Mouse (Mus musculus) retina, embryonic 14.5 days (tissue): ENCODE measurements at regions not wholly inside any gene's neighbourhood (a gene's known extent, or its start where the extent isn't known, plus 50 kb on each side); places are given as distances from the start of the nearest gene placed in this dataset.

ENCODE experiments used
- DNase-seq: peaks from one replicate; pipeline ENCODE4 v3.0.0-alpha.2; 2015; ENCODE audit warnings: low spot score

DNA sequence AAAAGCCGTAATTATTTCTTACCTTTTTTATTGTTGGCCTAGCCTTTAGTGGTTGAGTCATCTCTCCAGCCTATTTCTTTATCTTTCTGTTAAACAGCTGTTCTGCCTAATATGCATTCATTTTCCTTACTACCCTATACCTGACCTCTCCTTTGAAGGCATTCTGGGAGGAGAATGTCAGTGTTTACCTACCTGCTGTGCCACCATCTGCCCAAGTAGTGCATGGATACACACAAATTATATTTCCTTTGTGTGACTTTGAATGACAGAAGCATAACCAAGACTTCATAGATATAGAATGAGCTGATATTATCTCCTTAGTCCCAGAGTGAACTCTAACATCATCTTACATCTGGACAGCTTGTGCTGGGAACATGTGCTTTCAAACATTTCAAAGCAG lies 293.5 kb upstream of the Tom1l1 start:
- DNase-seq, result no peak

- no peak for DNase-seq
These were observed 290.1 kb upstream of the Tom1l1 start for GRCm38 (mm10) chr11:90978234-90978633.

- DNase-seq, result no peak
These were observed 252.9 kb upstream of the Tom1l1 start for GRCm38 (mm10) chr11:90941076-90941475.

- no peak for DNase-seq
These were observed 237.6 kb upstream of the Tom1l1 start for GRCm38 (mm10) chr11:90925738-90926137.

DNA sequence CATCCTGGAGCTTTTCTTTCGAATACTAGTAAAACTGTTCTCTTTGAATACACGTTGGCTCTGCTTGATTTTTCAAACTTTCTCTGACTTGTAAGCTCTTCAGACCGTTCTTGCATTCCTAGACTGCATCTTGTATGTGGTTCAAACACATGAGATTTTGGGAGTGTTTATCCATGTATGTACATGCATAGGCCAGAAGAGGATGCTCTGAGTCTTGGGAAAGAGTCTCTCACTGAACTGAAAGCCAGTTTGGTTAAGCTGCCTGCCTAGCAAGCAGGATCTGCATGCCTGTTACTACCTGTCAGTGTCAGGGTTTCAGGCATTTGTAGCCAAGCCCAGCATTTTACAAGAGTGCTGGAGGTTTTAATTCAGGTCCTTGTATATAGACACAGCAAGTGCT lies 229.6 kb upstream of the Tom1l1 start:
- DNase-seq, result no peak

DNA sequence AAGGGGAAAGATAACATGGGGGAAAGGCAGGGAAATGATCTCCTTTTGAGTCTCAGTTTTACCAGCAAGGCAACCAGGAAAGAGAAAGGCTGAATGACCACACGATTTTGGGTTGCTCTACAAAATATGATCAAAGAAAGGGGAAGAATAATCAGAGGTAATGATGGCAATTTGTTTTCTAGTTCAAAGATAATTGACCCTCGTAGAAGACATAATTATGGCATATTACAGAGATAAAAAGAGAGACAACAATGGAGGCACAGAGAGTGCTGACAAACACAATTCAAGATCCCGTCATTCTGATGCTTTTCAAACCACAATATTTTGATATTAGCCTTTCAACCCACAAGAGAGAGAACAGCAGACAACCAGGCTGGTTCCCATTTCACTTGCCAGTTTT lies 206.1 kb upstream of the Tom1l1 start:
- no peak for DNase-seq

GRCm38 (mm10) chr11:90873122-90873521 lies 185.0 kb upstream of the Tom1l1 start:
- no peak for DNase-seq

DNA sequence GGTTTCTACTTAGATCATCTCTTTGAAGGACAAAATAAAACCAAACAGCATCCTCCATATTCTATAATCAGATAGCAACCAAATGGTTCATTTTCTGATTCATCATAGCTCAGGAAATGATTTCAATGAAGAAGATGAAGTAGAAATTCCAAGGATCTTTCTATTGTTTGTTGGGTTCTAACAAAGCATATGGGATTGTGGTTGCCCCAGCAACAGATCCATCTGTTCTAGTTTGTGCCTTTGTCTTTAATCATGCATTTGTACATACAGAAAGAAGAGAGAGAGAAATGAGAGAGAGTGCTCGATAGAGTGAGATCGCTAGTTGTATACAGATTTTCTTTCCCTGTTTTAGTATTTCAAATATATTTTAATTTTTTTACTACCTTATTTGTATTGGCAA lies 183.5 kb upstream of the Tom1l1 start:
- peak; percentile 9 for DNase-seq

DNA sequence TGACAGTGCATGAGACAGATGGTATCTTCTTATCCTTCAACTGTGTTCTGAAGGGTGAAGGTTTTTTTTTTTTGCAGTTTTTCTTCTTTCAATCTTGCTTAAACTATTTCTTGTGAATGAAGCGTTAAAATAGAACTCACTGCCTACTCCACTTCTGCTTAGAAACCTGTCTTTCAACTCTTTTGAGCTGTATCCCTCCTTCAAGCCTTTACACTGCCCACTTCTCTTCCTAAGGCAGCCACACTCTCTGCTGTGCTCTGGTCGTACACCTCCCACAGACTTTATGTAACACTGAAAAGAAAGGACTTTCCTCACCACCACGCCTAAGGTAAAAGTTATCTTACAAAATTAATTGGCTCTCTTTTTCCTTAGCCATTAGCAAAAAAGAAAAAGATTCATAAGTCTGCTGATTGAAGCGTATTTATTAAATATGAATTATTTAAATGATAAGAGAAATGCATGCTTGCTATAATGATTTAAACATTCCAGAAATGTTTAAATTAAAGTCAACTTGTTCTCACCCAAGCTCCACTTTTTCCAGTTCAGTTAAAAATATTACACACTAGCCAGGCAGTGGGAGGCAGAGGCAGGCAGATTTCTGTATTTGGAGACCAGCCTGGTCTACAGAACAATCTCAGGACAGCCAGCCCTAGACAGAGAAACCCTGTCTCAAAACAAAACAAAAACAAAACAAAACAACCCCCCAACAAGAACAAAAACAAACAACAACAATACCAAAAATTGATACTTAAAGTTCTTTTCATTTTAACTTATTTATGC lies 176.0 kb upstream of the Tom1l1 start:
- no peak for DNase-seq

GRCm38 (mm10) chr11:90855731-90856130 lies 167.6 kb upstream of the Tom1l1 start:
- no peak for DNase-seq

- DNase-seq, result no peak
These were observed 167.2 kb upstream of the Tom1l1 start for GRCm38 (mm10) chr11:90855324-90855723.

- DNase-seq, result no peak
These were observed 163.1 kb upstream of the Tom1l1 start for GRCm38 (mm10) chr11:90851221-90851620.

DNA sequence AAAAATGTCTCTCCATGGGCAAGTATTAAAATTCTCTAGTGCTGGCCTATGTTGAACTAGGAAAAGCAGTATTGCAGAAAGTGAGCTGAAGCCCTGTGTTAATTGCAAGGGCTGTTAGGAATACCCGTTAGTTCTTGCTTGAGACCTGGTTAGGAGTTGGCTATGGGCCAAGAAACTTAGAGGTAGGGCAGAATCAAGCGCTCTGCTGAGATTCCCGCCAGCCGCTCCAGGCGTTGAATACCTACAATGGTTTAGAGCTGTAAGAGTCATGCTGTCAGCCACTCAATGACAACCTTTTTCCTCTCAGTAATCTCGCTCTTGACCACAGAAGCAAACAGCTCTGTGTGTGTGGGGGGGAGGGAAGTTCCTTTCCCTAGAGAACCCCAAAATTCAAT lies 156.8 kb upstream of the Tom1l1 start:
- DNase-seq, result no peak

- DNase-seq, result no peak
These were observed 156.2 kb upstream of the Tom1l1 start for GRCm38 (mm10) chr11:90844266-90844924.

- no peak for DNase-seq
These were observed 150.0 kb upstream of the Tom1l1 start for GRCm38 (mm10) chr11:90838161-90838560.

GRCm38 (mm10) chr11:90824761-90825160 lies 136.6 kb upstream of the Tom1l1 start:
- no peak for DNase-seq

DNA sequence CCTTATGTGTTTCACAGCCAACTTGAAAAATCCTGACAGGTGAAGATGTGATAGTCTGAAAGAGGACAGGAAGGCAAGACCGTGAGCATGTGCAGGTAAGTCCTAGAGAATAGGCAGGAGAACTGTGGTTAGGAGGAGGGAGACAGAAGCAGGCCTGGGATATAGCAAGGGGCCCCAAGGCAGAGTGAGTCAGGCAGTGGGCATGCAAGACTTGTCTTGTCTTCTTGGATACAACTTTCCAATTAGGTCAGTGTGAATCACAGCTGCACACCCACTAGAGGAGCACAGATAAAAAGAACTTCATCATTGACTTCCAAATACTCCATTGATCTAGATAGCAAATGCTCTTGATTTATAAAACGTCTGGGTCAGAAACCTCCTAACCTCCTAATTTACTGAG lies 128.6 kb upstream of the Tom1l1 start:
- DNase-seq, result no peak

GRCm38 (mm10) chr11:90814471-90814870 lies 126.3 kb upstream of the Tom1l1 start:
- DNase-seq, result no peak

- DNase-seq, result no peak
These were observed 124.8 kb upstream of the Tom1l1 start for GRCm38 (mm10) chr11:90812971-90813370.

DNA sequence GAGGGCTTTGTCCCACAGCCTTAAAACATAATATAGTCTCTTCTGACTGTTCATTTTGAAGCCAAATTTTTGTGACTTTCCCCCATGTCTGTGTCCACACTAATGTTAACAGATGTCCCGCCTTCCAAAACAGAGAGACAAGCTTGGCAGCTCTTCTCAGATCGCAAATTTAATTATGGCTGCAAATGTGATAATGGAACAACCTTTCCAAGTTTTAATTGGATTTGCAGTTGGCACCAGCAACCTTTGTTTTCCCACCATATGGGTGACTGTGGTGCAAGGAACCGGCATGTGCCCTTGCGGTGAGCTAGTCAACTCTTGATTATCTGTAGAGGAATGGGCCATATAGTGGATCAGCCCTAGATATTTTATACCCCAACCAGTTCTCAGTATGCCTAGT lies 124.4 kb upstream of the Tom1l1 start:
- DNase-seq, result no peak

- no peak for DNase-seq
These were observed 120.3 kb upstream of the Tom1l1 start for GRCm38 (mm10) chr11:90808443-90808842.

DNA sequence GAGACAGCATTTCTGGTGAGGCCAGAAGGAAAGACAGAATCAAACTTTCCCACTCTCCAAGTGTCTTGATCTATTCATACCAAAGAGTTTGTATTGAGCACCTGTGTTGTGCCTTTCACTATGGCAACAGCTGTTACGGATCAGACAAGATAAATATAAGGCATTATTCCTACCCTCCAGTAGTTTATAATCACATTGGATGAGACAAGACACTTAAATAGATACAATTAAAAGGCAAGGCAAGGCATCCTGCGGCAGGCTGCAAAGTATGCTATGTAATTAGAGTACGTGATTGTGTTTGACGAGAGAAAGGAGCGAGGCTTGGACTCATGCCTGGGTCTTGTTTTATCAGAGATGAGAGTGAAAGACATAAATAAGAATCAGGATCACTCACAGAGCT lies 119.2 kb upstream of the Tom1l1 start:
- no peak for DNase-seq

- DNase-seq, result peak; percentile 20
These were observed 114.6 kb upstream of the Tom1l1 start for GRCm38 (mm10) chr11:90802569-90803363.
